Mouse (Mus musculus) ES-Bruce4 (cell line): ENCODE data around the gene Rfc2. TPM values are rescaled to one million over a fixed set of nuclear protein-coding genes. Genes with fewer than 3 reads are reported as not detected.

ENCODE experiments used
- H3K27ac ChIP-seq: 2 replicates; pipeline ENCODE4 v1.5.1; 2012; ENCODE audit warnings: low read length, inconsistent platforms; ENCODE audit not compliant: insufficient read depth
- H3K27me3 ChIP-seq: 2 replicates; pipeline ENCODE4 v1.6.1; 2012; ENCODE audit warnings: mild to moderate bottlenecking, low read length, inconsistent platforms; ENCODE audit not compliant: control insufficient read depth, poor library complexity, insufficient read depth, severe bottlenecking
- H3K36me3 ChIP-seq: 2 replicates; pipeline ENCODE4 v1.6.1; 2012; ENCODE audit warnings: inconsistent platforms, mild to moderate bottlenecking, low read length, moderate library complexity; ENCODE audit not compliant: control insufficient read depth, poor library complexity, insufficient read depth, severe bottlenecking
- H3K4me1 ChIP-seq: one replicate; pipeline ENCODE4 v1.8.1; 2011; ENCODE audit warnings: low read length; ENCODE audit not compliant: control insufficient read depth, insufficient read depth
- H3K4me3 ChIP-seq: 2 replicates; pipeline ENCODE4 v1.5.1; 2011; ENCODE audit warnings: low read depth, mild to moderate bottlenecking, low read length
- H3K9ac ChIP-seq: 2 replicates; pipeline ENCODE4 v1.6.1; 2012; ENCODE audit warnings: low read depth, mild to moderate bottlenecking, inconsistent platforms; ENCODE audit not compliant: poor library complexity, severe bottlenecking
- H3K9me3 ChIP-seq: replicated peaks from 2 replicates; pipeline ENCODE4 v1.6.1; 2012; ENCODE audit warnings: mild to moderate bottlenecking, low read length, inconsistent platforms; ENCODE audit not compliant: control insufficient read depth, poor library complexity, insufficient read depth, severe bottlenecking
- CTCF ChIP-seq: IDR thresholded peaks from one replicate; pipeline ENCODE4 v1.8.1; 2011; ENCODE audit warnings: low read depth, low read length
- EP300 ChIP-seq: IDR thresholded peaks from 2 replicates; pipeline ENCODE4 v1.6.1; 2011; ENCODE audit warnings: low read depth, low read length; ENCODE audit not compliant: insufficient read depth
- POLR2A ChIP-seq: IDR thresholded peaks from one replicate; pipeline ENCODE4 v1.8.1; 2011; ENCODE audit warnings: low read length; ENCODE audit not compliant: insufficient read depth
- polyA plus RNA-seq: library from polyadenylated mRNA; stranded (reverse); fragments of >200 nt; gene quantifications from 2 replicates; pipeline ENCODE4 v1.2.4, GENCODE M21; 2011; ENCODE audit warnings: low read depth; ENCODE audit not compliant: missing spikeins, insufficient read depth, insufficient read length

Rfc2 gene
- polyA plus RNA-seq, 1 experiment = 121 TPM

- Histone ChIP-seq H3K4me1 (no peaks in the 10 kb centered on the region), H3K9ac (no peak overlapping the region), H3K27me3 (no peaks in the 10 kb centered on the region), H3K36me3 (peaks cover 26% of the 10 kb centered on the region), H3K27ac (no peak overlapping the region), H3K4me3 (no peak overlapping the region), H3K9me3 (no peaks in the 10 kb centered on the region)
- TF ChIP-seq POLR2A (no peak), CTCF (no peak), EP300 (no peak)
Observed at GRCm38 (mm10) chr5:134592026-134592581, 10.9 kb downstream of the Rfc2 start.

GRCm38 (mm10) chr5:134593093-134593492 lies 11.9 kb downstream of the Rfc2 start:
- peaks cover 26% of the 10 kb centered on the region for H3K36me3 ChIP-seq
- no peaks in the 10 kb centered on the region for H3K9me3 ChIP-seq
- H3K27ac ChIP-seq = no peak overlapping the region
- no peaks in the 10 kb centered on the region for H3K4me1 ChIP-seq
- no peak overlapping the region for H3K9ac ChIP-seq
- H3K4me3 ChIP-seq = no peak overlapping the region
- no peak for TF ChIP-seq EP300
- TF ChIP-seq CTCF = no peak
- no peak for TF ChIP-seq POLR2A
- H3K27me3 ChIP-seq = no peaks in the 10 kb centered on the region

- Histone ChIP-seq H3K9me3 (no peaks in the 10 kb centered on the region), H3K27ac (no peak overlapping the region), H3K4me3 (no peak overlapping the region), H3K27me3 (no peaks in the 10 kb centered on the region), H3K36me3 (peaks cover 20% of the 10 kb centered on the region), H3K9ac (no peak overlapping the region), H3K4me1 (no peaks in the 10 kb centered on the region)
- TF ChIP-seq CTCF (no peak), EP300 (no peak), POLR2A (no peak)
Observed at GRCm38 (mm10) chr5:134597711-134598110, 16.5 kb downstream of the Rfc2 start.

GRCm38 (mm10) chr5:134604376-134604775 lies 23.2 kb downstream of the Rfc2 start:
- Histone ChIP-seq H3K27me3 (no peaks in the 10 kb centered on the region), H3K27ac (no peak overlapping the region), H3K36me3 (no peaks in the 10 kb centered on the region), H3K4me3 (no peak overlapping the region), H3K9ac (no peak overlapping the region), H3K4me1 (no peaks in the 10 kb centered on the region), H3K9me3 (no peaks in the 10 kb centered on the region)
- TF ChIP-seq EP300 = no peak
- no peak for TF ChIP-seq POLR2A
- TF ChIP-seq CTCF = no peak

- H3K27ac ChIP-seq = no peak overlapping the region
- TF ChIP-seq EP300 (no peak), CTCF (peak; percentile 61), POLR2A (no peak)
- H3K9ac ChIP-seq = no peak overlapping the region
- no peaks in the 10 kb centered on the region for H3K9me3 ChIP-seq
- H3K4me1 ChIP-seq = no peaks in the 10 kb centered on the region
- H3K36me3 ChIP-seq = no peaks in the 10 kb centered on the region
- no peak overlapping the region for H3K4me3 ChIP-seq
- H3K27me3 ChIP-seq = no peaks in the 10 kb centered on the region
Observed at GRCm38 (mm10) chr5:134606314-134606713, 25.1 kb downstream of the Rfc2 start.

- no peak for TF ChIP-seq POLR2A
- TF ChIP-seq EP300 = no peak
- no peak for TF ChIP-seq CTCF
- H3K4me3 ChIP-seq = no peak overlapping the region
- H3K9ac ChIP-seq = no peak overlapping the region
- H3K27ac ChIP-seq = no peak overlapping the region
- H3K9me3 ChIP-seq = no peaks in the 10 kb centered on the region
- no peaks in the 10 kb centered on the region for H3K36me3 ChIP-seq
- no peaks in the 10 kb centered on the region for H3K4me1 ChIP-seq
- no peaks in the 10 kb centered on the region for H3K27me3 ChIP-seq
Observed at GRCm38 (mm10) chr5:134607121-134607520, 26.0 kb downstream of the Rfc2 start.
